Mouse (Mus musculus): ENCODE results near the gene Mael.

- no peak for TF ChIP-seq CTCF (IDR thresholded peaks at IDR 0.05; ENCODE audit: control insufficient read depth, insufficient read depth, low read length)
- TF ChIP-seq POLR2A (IDR thresholded peaks at IDR 0.05; ENCODE audit: borderline replicate concordance, control insufficient read depth, low read depth, low read length): no peak
Measured at GRCm38 (mm10) chr1:166278786-166279185, 40.2 kb upstream of the Mael start.

Data from bone marrow, adult 2 months (tissue).